10 mouse cellular contexts compared by ENCODE assay signal in genomic region chr1:121053692-121054091, GRCm38 (mm10).
DNase-seq lines count a peak whose midpoint lies in the region; ATAC-seq and TF ChIP-seq lines count a peak whose summit lies in the region.
"Had no signal": no experiment of that assay in that cellular context is flagged by ENCODE, and none has a peak within 500 bp of the region (broad histone marks: within the 10 kb centered on the region; RNA-seq: fewer than 3 reads in every experiment).

No protein-coding gene starts in this region.

- H3K36me3 ChIP-seq in limb, embryonic 14.5 days (ENCODE audit: control insufficient read depth, insufficient read depth, low read length): no peaks in the 10 kb centered on the region
- H3K36me3 ChIP-seq: embryonic facial prominence, embryonic 13.5 days had no signal

- H3K9me3 ChIP-seq in limb, embryonic 14.5 days (ENCODE audit: control insufficient read depth, low read length): no peaks in the 10 kb centered on the region
- H3K9me3 ChIP-seq: embryonic facial prominence, embryonic 13.5 days had no signal

- no peaks in the 10 kb centered on the region for H3K27me3 ChIP-seq in limb, embryonic 14.5 days (ENCODE audit: control insufficient read depth, insufficient read depth, low read length)

- 0 out of 2 replicates have a peak overlapping the region, but pooled peaks have one; percentile 4 for H3K4me2 ChIP-seq in limb, embryonic 14.5 days (replicated peaks; ENCODE audit: low read depth, low read length, severe bottlenecking)
- H3K4me2 ChIP-seq: embryonic facial prominence, embryonic 13.5 days had no signal

- no peak overlapping the region for H3K27ac ChIP-seq in embryonic fibroblast, embryonic 13.5 days (ENCODE audit: insufficient read depth, low read length)
- H3K27ac ChIP-seq in limb, embryonic 14.5 days (replicated peaks; ENCODE audit: low read depth, low read length): no peak overlapping the region
- H3K27ac ChIP-seq: embryonic facial prominence, embryonic 13.5 days; macrophage had no signal

- ATAC-seq in limb, embryonic 14.5 days (ENCODE audit: low FRiP score, low read depth): peak; percentile 78

- no peak overlapping the region for H3K4me3 ChIP-seq in embryonic fibroblast, embryonic 13.5 days (ENCODE audit: insufficient read depth, low read length)
- H3K4me3 ChIP-seq in limb, embryonic 14.5 days (replicated peaks; ENCODE audit: low read length): no peak overlapping the region
- H3K4me3 ChIP-seq: embryonic facial prominence, embryonic 13.5 days had no signal

- peak; percentile 20 for DNase-seq in kidney, postnatal 10 days
- no peak for DNase-seq in kidney, postnatal 25 days
- DNase-seq in WW6 (ENCODE audit: low read depth, low spot score): peak; percentile 9
- peak; percentile 64 for DNase-seq in limb, embryonic 14.5 days (ENCODE audit: low spot score)
- DNase-seq in spleen, postnatal 10 days (ENCODE audit: low spot score in 2 of 2): no peak
- no peak for DNase-seq in frontal cortex, postnatal 36 days (ENCODE audit: low spot score in 2 of 2)
- no peak for DNase-seq in B cell, adult 2 months

- no peak for TF ChIP-seq POLR2A in embryonic fibroblast, embryonic 13.5 days (IDR thresholded peaks at IDR 0.05; ENCODE audit: low read depth, low read length)
- no peak for TF ChIP-seq POLR2A in limb, embryonic 14.5 days (IDR thresholded peaks at IDR 0.05; ENCODE audit: borderline replicate concordance, extremely low read depth, insufficient read depth, insufficient read length)

- no peaks in the 10 kb centered on the region for H3K4me1 ChIP-seq in embryonic fibroblast, embryonic 13.5 days (ENCODE audit: control insufficient read depth, insufficient read depth, low read length)
- peaks cover 9% of the 10 kb centered on the region; the same call in 1 of the 2 replicates for H3K4me1 ChIP-seq in limb, embryonic 14.5 days (ENCODE audit: control insufficient read depth, insufficient read depth, low read length)

- WGBS in limb, embryonic 14.5 days: 15% methylated on average over 11 of the region's 11 CpGs

- TF ChIP-seq CTCF in embryonic fibroblast, embryonic 13.5 days (IDR thresholded peaks at IDR 0.05; ENCODE audit: borderline replicate concordance, insufficient read depth, low read length): peak; percentile 43; the same call in 1 of the 2 replicates

- no peak overlapping the region for H3K9ac ChIP-seq in limb, embryonic 14.5 days (ENCODE audit: low read depth, low read length, severe bottlenecking)
- H3K9ac ChIP-seq: embryonic facial prominence, embryonic 13.5 days had no signal

Comparison
In these comparisons a context has a peak if more than half of its experiments do, and no peak if none do; other contexts are left out.
1. DNase-seq: peak in kidney, postnatal 10 days (single experiment), WW6 (single experiment) and limb, embryonic 14.5 days (single experiment); none in kidney, postnatal 25 days (0 of 2), spleen, postnatal 10 days (0 of 2), frontal cortex, postnatal 36 days (0 of 2) and B cell, adult 2 months (0 of 2).